In the genomic region with DNA sequence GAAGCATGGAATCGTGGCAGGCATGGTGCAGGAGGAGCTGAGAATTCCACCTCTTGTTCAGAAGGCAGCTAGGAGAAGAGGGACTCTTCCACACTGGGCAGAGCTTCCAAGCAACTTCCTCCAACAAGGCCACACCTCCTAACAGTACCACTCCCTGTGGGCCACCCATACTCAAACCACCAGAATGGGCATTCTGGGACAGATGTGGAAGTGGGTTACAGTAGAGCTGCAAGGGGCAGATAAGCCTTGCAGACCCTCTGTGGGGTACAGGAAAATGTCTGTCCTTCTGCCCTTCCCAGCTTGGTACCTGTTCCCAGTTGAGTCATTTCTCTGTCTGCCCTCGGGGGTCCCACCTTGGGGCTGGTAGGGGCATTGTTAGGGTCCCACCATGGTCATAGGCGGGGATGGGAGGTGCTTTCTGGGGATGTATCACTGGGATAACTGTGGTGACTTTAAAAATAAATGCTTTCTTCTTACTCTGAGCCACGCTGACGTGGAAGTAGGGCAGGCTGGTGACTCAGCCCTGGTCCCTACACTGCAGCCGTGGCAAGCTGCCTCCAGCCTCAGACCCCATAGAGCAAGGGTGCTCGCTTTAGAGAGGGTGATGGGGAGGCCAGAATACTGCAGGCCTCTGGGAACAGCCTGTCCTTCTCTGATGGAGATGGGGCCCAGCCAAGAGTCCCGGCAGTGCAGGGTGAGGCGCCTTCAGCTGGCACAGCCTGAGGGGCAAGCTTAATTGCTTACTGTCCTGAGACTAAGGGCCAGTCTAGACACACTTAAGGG, we compare ENCODE assay signal across 15 mouse cellular contexts. TPM values are rescaled to one million over a fixed set of nuclear protein-coding genes. Genes with fewer than 3 reads are reported as not detected.
DNase-seq lines count a peak whose midpoint lies in the region; TF ChIP-seq lines count a peak whose summit lies in the region.
"Had no signal": no experiment of that assay in that cellular context is flagged by ENCODE, and none has a peak within 500 bp of the region (broad histone marks: within the 10 kb centered on the region; RNA-seq: fewer than 3 reads in every experiment).

No protein-coding gene starts in this region.

- no peak for TF ChIP-seq CTCF in MEL (IDR thresholded peaks at IDR 0.05 in 2 of 3, conservative IDR thresholded peaks at IDR 0.05 in 1 of 3; ENCODE audit: control insufficient read depth in 1 of 3, insufficient read depth in 1 of 3, low read depth in 2 of 3, low read length in 3 of 3, poor library complexity in 1 of 3, severe bottlenecking in 1 of 3)
- no peak for TF ChIP-seq CTCF in layer of hippocampus, adult 2 months (conservative IDR thresholded peaks at IDR 0.05)

- peaks cover 0 to 31% of the 10 kb centered on the region in 2 experiments; a peak in 2 of 4 replicates for H3K36me3 ChIP-seq in MEL (ENCODE audit: control insufficient read depth in 1 of 2, insufficient read depth in 2 of 2, low read length in 2 of 2)
- H3K36me3 ChIP-seq: heart, embryonic 13.5 days; limb, embryonic 12.5 days; neural tube, embryonic 12.5 days had no signal

- TF ChIP-seq POLR2A in MEL (IDR thresholded peaks at IDR 0.05; ENCODE audit: control insufficient read depth in 1 of 2, insufficient read depth in 1 of 2, low read depth in 1 of 2, low read length in 2 of 2, poor library complexity in 1 of 2), result no peak

- no peak overlapping the region for H3K4me3 ChIP-seq in MEL (ENCODE audit: control insufficient read depth in 1 of 2, insufficient read depth in 1 of 2, low read depth in 2 of 2, low read length in 2 of 2)
- H3K4me3 ChIP-seq in layer of hippocampus, adult 2 months, result no peak overlapping the region
- H3K4me3 ChIP-seq: erythroblast, embryonic 14.5 days; heart, embryonic 13.5 days; limb, embryonic 12.5 days; neural tube, embryonic 12.5 days had no signal

- H3K79me2 ChIP-seq in MEL (ENCODE audit: control insufficient read depth, insufficient read depth, low read length, poor library complexity), result no peaks in the 10 kb centered on the region

- DNase-seq in adrenal gland, adult (ENCODE audit: inconsistent age in 2 of 2, low spot score in 1 of 2), result peak; percentile 86 to 87
- no peak for DNase-seq in adrenal gland, postnatal 4 days (ENCODE audit: low spot score in 2 of 2)
- peak; percentile 37 to 40 for DNase-seq in left cerebral cortex, postnatal 36 days (ENCODE audit: low spot score in 2 of 2)
- DNase-seq in left cerebral cortex, postnatal 10 days (ENCODE audit: extremely low spot score in 1 of 2, low spot score in 2 of 2), result no peak
- peak; percentile 57 for DNase-seq in MEL (ENCODE audit: low read depth, low spot score)
- DNase-seq in gastrocnemius, postnatal 25 days, result peak; percentile 69
- DNase-seq in layer of hippocampus, adult 2 months (ENCODE audit: low spot score in 2 of 2), result no peak
- DNase-seq in thymus, postnatal 0 days (ENCODE audit: low spot score), result no peak
- DNase-seq: thymus, postnatal 36 days had no signal

- H3K9ac ChIP-seq in MEL (ENCODE audit: control insufficient read depth, low read depth, low read length, poor library complexity, severe bottlenecking), result no peak overlapping the region
- H3K9ac ChIP-seq: heart, embryonic 13.5 days; limb, embryonic 12.5 days; neural tube, embryonic 12.5 days had no signal

- peak overlapping the region; percentile 32 for H3K27ac ChIP-seq in MEL (ENCODE audit: control insufficient read depth, low read depth, low read length)
- H3K27ac ChIP-seq in layer of hippocampus, adult 2 months, result no peak overlapping the region
- H3K27ac ChIP-seq: heart, embryonic 13.5 days; kidney, postnatal 0 days; limb, embryonic 12.5 days; neural tube, embryonic 12.5 days had no signal

- TF ChIP-seq RAD21 in MEL (IDR thresholded peaks at IDR 0.05; ENCODE audit: low read depth, low read length), result no peak

- peaks cover 8 to 42% of the 10 kb centered on the region in 2 experiments for H3K4me1 ChIP-seq in MEL (ENCODE audit: control insufficient read depth in 1 of 2, insufficient read depth in 2 of 2, low read length in 2 of 2)

- TF ChIP-seq EP300 in MEL (IDR thresholded peaks at IDR 0.05; ENCODE audit: low read depth in 1 of 2, low read length in 2 of 2), result peak; percentile 33 to 48; a peak in 3 of 4 replicates

- H3K9me3 ChIP-seq in MEL (replicated peaks; ENCODE audit: insufficient read depth, low read length), result no peaks in the 10 kb centered on the region
- H3K9me3 ChIP-seq: limb, embryonic 12.5 days; neural tube, embryonic 12.5 days had no signal

- intact Hi-C loops in left cerebral cortex, postnatal 36 days (cut with DNase I), result no loop called here
- intact Hi-C loops in left cerebral cortex, postnatal 10 days (cut with DNase I), result no loop called here

- no peaks in the 10 kb centered on the region for H3K27me3 ChIP-seq in MEL (ENCODE audit: control insufficient read depth in 1 of 2, insufficient read depth in 2 of 2, low read length in 2 of 2)
- H3K27me3 ChIP-seq: heart, embryonic 13.5 days; limb, embryonic 12.5 days; neural tube, embryonic 12.5 days; Patski had no signal

TF ChIP-seq in MEL, 35 proteins besides CTCF, POLR2A, EP300 and RAD21:
- TF ChIP-seq TCF12 (IDR thresholded peaks at IDR 0.05; ENCODE audit: low read depth, low read length) (0 out of 2 replicates have a peak, but pooled peaks have one; percentile 9), TAL1 (IDR thresholded peaks at IDR 0.05; ENCODE audit: low read length) (peak; percentile 80), GATA1 (IDR thresholded peaks at IDR 0.05; ENCODE audit: low read depth, low read length) (peak; percentile 41; the same call in 1 of the 2 replicates), MYC (IDR thresholded peaks at IDR 0.05; ENCODE audit: low read depth, low read length) (no peak), NRF1 (IDR thresholded peaks at IDR 0.05; ENCODE audit: insufficient read depth, low read depth, low read length, poor library complexity, severe bottlenecking) (no peak)

RNA-seq across cellular contexts. Expression of a gene that starts 59.9 kb away (rescaled TPM):
- 100 to 1,000 TPM; 158 to 171 TPM for total RNA-seq in adrenal gland, postnatal 4 days (2021)
- 10 to 100 TPM; 74.3 to 77.1 TPM for total RNA-seq in left cerebral cortex, postnatal 36 days (2021)
- total RNA-seq in left cerebral cortex, postnatal 10 days (2021), result 10 to 100 TPM; 65.0 to 69.0 TPM
- 163 and 205 TPM in 2 replicates for total RNA-seq in MEL (2012; rRNA removed)
- 100 to 1,000 TPM in 1 of 2 experiments, 10 to 100 TPM in 1; 49.7 to 196 TPM for polyA plus RNA-seq in MEL (2012; ENCODE audit: insufficient read depth in 1 of 2, insufficient read length in 2 of 2, low read depth in 1 of 2, low replicate concordance in 2 of 2, missing spikeins in 1 of 2)
- 10 to 100 TPM; 13.8 to 16.2 TPM for total RNA-seq in gastrocnemius, postnatal 25 days (2021)
- total RNA-seq in layer of hippocampus, adult 2 months (2021), result 100 to 1,000 TPM; 102 to 114 TPM
- 220 and 222 TPM in 2 replicates for polyA plus RNA-seq in thymus, postnatal 0 days (2015; fragmentation: Nextera tagmentation; extraction: Ambion mirVana)

Comparison
In these comparisons a context has a peak if more than half of its experiments do, and no peak if none do; other contexts are left out.
1. DNase-seq: peak in adrenal gland, adult (2 of 2), left cerebral cortex, postnatal 36 days (2 of 2), MEL (single experiment) and gastrocnemius, postnatal 25 days (single experiment); none in adrenal gland, postnatal 4 days (0 of 2), left cerebral cortex, postnatal 10 days (0 of 2), layer of hippocampus, adult 2 months (0 of 2) and thymus, postnatal 0 days (single experiment).